Mouse (Mus musculus): ENCODE measurements around the gene Wdr6. TPM values are rescaled to one million over a fixed set of nuclear protein-coding genes. Genes with fewer than 3 reads are reported as not detected.

The Wdr6 gene
- polyA plus RNA-seq, 1 experiment from 2014 or later = 11.4 TPM

- no peak overlapping the region for H3K4me2 ChIP-seq
- no peaks in the 10 kb centered on the region for H3K27me3 ChIP-seq
- H3K4me3 ChIP-seq (replicated peaks) = no peak overlapping the region
- no peaks in the 10 kb centered on the region for H3K9me3 ChIP-seq (replicated peaks)
- WGBS (ENCODE audit: insufficient replicate concordance) = 79% methylated on average over 10 of the region's 10 CpGs
- peaks cover 46% of the 10 kb centered on the region for H3K4me1 ChIP-seq (replicated peaks)
- no peak overlapping the region for H3K9ac ChIP-seq
- H3K36me3 ChIP-seq (replicated peaks) = peaks cover 25% of the 10 kb centered on the region
- ATAC-seq (ENCODE audit: insufficient read depth) = no peak
- H3K27ac ChIP-seq (replicated peaks) = no peak overlapping the region
Measured at GRCm38 (mm10) chr9:108572321-108572720, 6.2 kb downstream of the Wdr6 start.

- H3K36me3 ChIP-seq (replicated peaks) = peaks cover 25% of the 10 kb centered on the region
Measured at GRCm38 (mm10) chr9:108571401-108571973, 7.1 kb downstream of the Wdr6 start.

GRCm38 (mm10) chr9:108570207-108570896 lies 8.2 kb downstream of the Wdr6 start:
- Histone ChIP-seq H3K4me1 (replicated peaks) (peaks cover 56% of the 10 kb centered on the region), H3K4me2 (peak overlapping the region; percentile 98), H3K27ac (replicated peaks) (peak overlapping the region; percentile 66), H3K4me3 (replicated peaks) (peak overlapping the region; percentile 80), H3K9ac (peak overlapping the region; percentile 67), H3K36me3 (replicated peaks) (peaks cover 32% of the 10 kb centered on the region), H3K27me3 (no peaks in the 10 kb centered on the region), H3K9me3 (replicated peaks) (no peaks in the 10 kb centered on the region)
- WGBS (ENCODE audit: insufficient replicate concordance) = under 1% methylated on average over 40 of the region's 40 CpGs
- ATAC-seq (ENCODE audit: insufficient read depth) = peak; percentile 2

More at GRCm38 (mm10) chr9:108571401-108571973, 7.1 kb downstream of the Wdr6 start:
- Histone ChIP-seq H3K9me3 (replicated peaks) (no peaks in the 10 kb centered on the region), H3K4me1 (replicated peaks) (peaks cover 45% of the 10 kb centered on the region), H3K27me3 (no peaks in the 10 kb centered on the region), H3K27ac (replicated peaks) (no peak overlapping the region), H3K4me2 (no peak overlapping the region), H3K9ac (no peak overlapping the region), H3K4me3 (replicated peaks) (no peak overlapping the region)
- WGBS (ENCODE audit: insufficient replicate concordance) = 85% methylated on average over 16 of the region's 16 CpGs
- ATAC-seq (ENCODE audit: insufficient read depth) = no peak

- H3K36me3 ChIP-seq (replicated peaks) = peaks cover 39% of the 10 kb centered on the region
- ATAC-seq (ENCODE audit: insufficient read depth) = peak; percentile 53
- no peaks in the 10 kb centered on the region for H3K9me3 ChIP-seq (replicated peaks)
- H3K27ac ChIP-seq (replicated peaks) = peak within 1 kb of the TSS; percentile 96
- H3K4me1 ChIP-seq (replicated peaks) = peaks cover 62% of the 10 kb centered on the region
- H3K27me3 ChIP-seq = no peaks in the 10 kb centered on the region
- peak within 1 kb of the TSS; percentile 80 for H3K4me3 ChIP-seq (replicated peaks)
- H3K4me2 ChIP-seq = peak within 1 kb of the TSS; percentile 98
- H3K9ac ChIP-seq = peak within 1 kb of the TSS; percentile 83
- WGBS (ENCODE audit: insufficient replicate concordance) = 4% methylated on average over 42 of the region's 42 CpGs
Measured at GRCm38 (mm10) chr9:108569381-108570206, 8.9 kb downstream of the Wdr6 start, which contains the start of gene Dalrd3. TSS of gene Dalrd3 (plus strand) at chr9:108569886.

DNA sequence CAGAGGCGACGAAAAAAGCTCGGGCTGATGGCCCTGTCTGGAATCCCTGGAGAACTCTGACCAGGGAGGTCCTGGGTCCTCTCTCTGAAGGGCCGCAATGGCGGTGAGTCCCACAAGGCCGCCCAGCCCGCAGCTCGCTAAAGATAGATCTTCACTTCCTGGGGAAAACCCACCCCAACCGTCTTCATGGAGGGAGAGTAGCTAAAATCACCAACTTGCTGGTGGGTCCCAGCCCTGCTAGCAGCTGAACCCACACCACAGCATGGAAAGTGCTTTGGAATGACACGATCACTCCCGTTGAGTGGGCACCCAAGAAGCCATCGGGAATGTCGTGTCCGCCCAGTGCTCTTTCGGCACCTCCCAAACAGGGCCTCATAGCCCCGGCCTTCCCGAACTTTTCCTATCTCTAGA lies 10.0 kb downstream of the Wdr6 start:
- 39% methylated on average over 17 of the region's 17 CpGs for WGBS (ENCODE audit: insufficient replicate concordance)
- Histone ChIP-seq H3K27me3 (no peaks in the 10 kb centered on the region), H3K36me3 (replicated peaks) (peaks cover 50% of the 10 kb centered on the region), H3K9me3 (replicated peaks) (no peaks in the 10 kb centered on the region), H3K4me1 (replicated peaks) (peaks cover 72% of the 10 kb centered on the region), H3K27ac (replicated peaks) (peak overlapping the region; percentile 96), H3K4me2 (peak overlapping the region; percentile 98), H3K9ac (peak overlapping the region; percentile 83), H3K4me3 (replicated peaks) (peak overlapping the region; percentile 80)
- no peak for ATAC-seq (ENCODE audit: insufficient read depth)

GRCm38 (mm10) chr9:108567931-108568419 lies 10.6 kb downstream of the Wdr6 start:
- ATAC-seq (ENCODE audit: insufficient read depth) = no peak
- peak overlapping the region; percentile 96 for H3K27ac ChIP-seq (replicated peaks)
- peaks cover 50% of the 10 kb centered on the region for H3K36me3 ChIP-seq (replicated peaks)
- WGBS (ENCODE audit: insufficient replicate concordance) = 3% methylated on average over 18 of the region's 18 CpGs
- no peaks in the 10 kb centered on the region for H3K27me3 ChIP-seq
- peak overlapping the region; percentile 83 for H3K9ac ChIP-seq
- H3K9me3 ChIP-seq (replicated peaks) = no peaks in the 10 kb centered on the region
- H3K4me1 ChIP-seq (replicated peaks) = peaks cover 76% of the 10 kb centered on the region
- H3K4me3 ChIP-seq (replicated peaks) = peak overlapping the region; percentile 80
- peak overlapping the region; percentile 98 for H3K4me2 ChIP-seq

GRCm38 (mm10) chr9:108566815-108567776 lies 11.4 kb downstream of the Wdr6 start, which contains the start of gene Ndufaf3:
TSS of gene Ndufaf3 (minus strand) at chr9:108567434.
- H3K4me2 ChIP-seq = peak within 1 kb of the TSS; percentile 98
- peaks cover 50% of the 10 kb centered on the region for H3K36me3 ChIP-seq (replicated peaks)
- peak within 1 kb of the TSS; percentile 80 for H3K4me3 ChIP-seq (replicated peaks)
- ATAC-seq (ENCODE audit: insufficient read depth) = peak; percentile 82
- H3K4me1 ChIP-seq (replicated peaks) = peaks cover 81% of the 10 kb centered on the region
- H3K9ac ChIP-seq = peak within 1 kb of the TSS; percentile 83
- H3K27me3 ChIP-seq = no peaks in the 10 kb centered on the region
- no peaks in the 10 kb centered on the region for H3K9me3 ChIP-seq (replicated peaks)
- peak within 1 kb of the TSS; percentile 96 for H3K27ac ChIP-seq (replicated peaks)
- WGBS (ENCODE audit: insufficient replicate concordance) = under 1% methylated on average over 73 of the region's 73 CpGs

DNA sequence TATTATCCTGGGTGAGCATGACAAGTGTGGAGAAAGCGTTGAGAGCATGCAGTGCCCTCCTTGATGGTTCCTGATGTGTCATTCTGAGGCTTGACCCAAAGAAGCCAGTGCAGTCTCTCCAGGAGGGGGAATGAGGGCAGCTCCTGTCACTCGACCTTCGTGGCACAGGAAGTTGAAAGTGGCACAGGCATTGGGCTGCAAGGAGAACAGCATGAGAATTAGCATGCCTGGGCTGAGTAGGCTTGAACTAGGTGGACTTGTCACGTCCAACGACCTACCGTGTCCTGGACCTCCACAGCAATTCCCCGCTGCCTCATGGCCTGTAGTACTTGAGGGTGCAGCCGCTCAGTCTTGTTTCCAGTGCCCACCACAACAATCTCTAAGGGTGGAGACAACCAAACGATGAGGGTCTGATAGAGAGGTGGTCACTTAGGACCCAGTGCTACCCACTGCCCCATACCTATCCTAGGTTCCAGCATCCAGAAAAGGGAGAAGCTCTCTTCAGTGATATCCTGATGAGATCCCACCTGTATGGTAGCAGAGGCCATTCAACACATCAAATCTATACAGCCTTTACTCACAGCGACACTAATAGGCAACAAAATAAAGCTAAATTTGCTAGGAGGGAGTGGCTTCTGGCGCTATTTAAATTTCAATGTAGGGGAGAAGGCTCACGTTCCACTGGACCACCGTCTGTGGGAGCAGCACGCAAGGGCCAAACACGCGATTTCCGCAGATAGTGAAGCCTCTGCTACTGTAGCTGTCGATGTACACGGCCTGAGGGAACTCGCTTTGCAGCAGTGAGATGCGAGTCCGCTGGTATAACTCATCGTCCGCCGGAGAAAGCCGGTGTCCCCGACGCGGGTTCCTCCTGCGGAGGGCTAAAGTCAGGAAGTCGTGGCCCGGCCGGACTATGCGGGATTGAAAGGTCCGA lies 12.4 kb downstream of the Wdr6 start:
- 0 out of 2 replicates have a peak, but pooled peaks have one; percentile 0 for ATAC-seq (ENCODE audit: insufficient read depth)
- Histone ChIP-seq H3K9me3 (replicated peaks) (no peaks in the 10 kb centered on the region), H3K27ac (replicated peaks) (peak overlapping the region; percentile 96), H3K4me2 (peak overlapping the region; percentile 98), H3K4me1 (replicated peaks) (peaks cover 87% of the 10 kb centered on the region), H3K9ac (peak overlapping the region; percentile 83), H3K27me3 (no peaks in the 10 kb centered on the region), H3K4me3 (replicated peaks) (peak overlapping the region; percentile 80), H3K36me3 (replicated peaks) (peaks cover 50% of the 10 kb centered on the region)
- 9% methylated on average over 35 of the region's 35 CpGs for WGBS (ENCODE audit: insufficient replicate concordance)

- no peak overlapping the region for H3K4me3 ChIP-seq (replicated peaks)
- 46% methylated on average over 7 of the region's 7 CpGs for WGBS (ENCODE audit: insufficient replicate concordance)
- no peaks in the 10 kb centered on the region for H3K9me3 ChIP-seq (replicated peaks)
- H3K27me3 ChIP-seq = no peaks in the 10 kb centered on the region
- H3K4me2 ChIP-seq = peak overlapping the region; percentile 9
- no peak overlapping the region for H3K9ac ChIP-seq
- H3K27ac ChIP-seq (replicated peaks) = no peak overlapping the region
- H3K36me3 ChIP-seq (replicated peaks) = peaks cover 54% of the 10 kb centered on the region
- peaks cover 75% of the 10 kb centered on the region for H3K4me1 ChIP-seq (replicated peaks)
- no peak for ATAC-seq (ENCODE audit: insufficient read depth)
Measured at GRCm38 (mm10) chr9:108564131-108564530, 14.4 kb downstream of the Wdr6 start.
